Mouse (Mus musculus) midbrain, embryonic 14.5 days (tissue): ENCODE data around the gene Mxra7. TPM values are rescaled to one million over a fixed set of nuclear protein-coding genes. Genes with fewer than 3 reads are reported as not detected.

Experiments
- ATAC-seq: fragments of 200-750 bp; cut with Nextera tagmentation; 2 replicates; pipeline ENCODE4 v1.8.0; 2017; ENCODE audit warnings: moderate number of reproducible peaks, moderate library complexity; ENCODE audit not compliant: low FRiP score, low TSS enrichment
- DNase-seq: peaks from one replicate; pipeline ENCODE4 v3.0.0-alpha.2; 2015
- H3K27ac ChIP-seq: fragments of 300-500 bp; sonication (generic); replicated peaks from 2 replicates; pipeline ENCODE4 v1.5.1; 2014; ENCODE audit warnings: mild to moderate bottlenecking, low read depth, low read length, moderate library complexity
- H3K27me3 ChIP-seq: fragments of 300-500 bp; sonication (generic); 2 replicates; pipeline ENCODE4 v1.6.1; 2014; ENCODE audit warnings: low read length, control low read depth, mixed read lengths; ENCODE audit not compliant: control insufficient read depth, insufficient read depth
- H3K36me3 ChIP-seq: fragments of 300-500 bp; sonication (generic); 2 replicates; pipeline ENCODE4 v1.6.1; 2014; ENCODE audit warnings: low read length, control low read depth; ENCODE audit not compliant: control insufficient read depth, insufficient read depth
- H3K4me1 ChIP-seq: fragments of 300-500 bp; sonication (generic); 2 replicates; pipeline ENCODE4 v1.6.1; 2014; ENCODE audit warnings: mild to moderate bottlenecking, antibody characterized with exemption, low read length, control low read depth; ENCODE audit not compliant: control insufficient read depth, insufficient read depth
- H3K4me2 ChIP-seq: fragments of 300-500 bp; sonication (generic); 2 replicates; pipeline ENCODE4 v1.6.1; 2014; ENCODE audit warnings: mild to moderate bottlenecking, low read length, moderate library complexity
- H3K4me3 ChIP-seq: fragments of 300-500 bp; sonication (generic); replicated peaks from 2 replicates; pipeline ENCODE4 v1.5.1; 2014; ENCODE audit warnings: low read depth, low read length
- H3K9ac ChIP-seq: fragments of 300-500 bp; sonication (generic); replicated peaks from 2 replicates; pipeline ENCODE4 v1.6.1; 2014; ENCODE audit warnings: mild to moderate bottlenecking, low read length, moderate library complexity
- H3K9me3 ChIP-seq: fragments of 300-500 bp; sonication (generic); 2 replicates; pipeline ENCODE4 v1.6.1; 2016; ENCODE audit warnings: low read length, control low read depth, mixed read lengths; ENCODE audit not compliant: control insufficient read depth
- WGBS: fragments of 180-500 bp; shearing (Covaris S2); extraction: QIAGEN DNeasy Blood & Tissue Kit; methylation state at CpG from one replicate; pipeline ENCODE4 v1.1.7; 2014; 5-methylcytosine and 5-hydroxymethylcytosine counted together
- polyA plus RNA-seq: library from polyadenylated mRNA; unstranded; fragments of >200 nt; fragmentation: Nextera tagmentation; extraction: Ambion mirVana; gene quantifications from 2 replicates; pipeline ENCODE4 v1.2.1, GENCODE M21; 2014

The Mxra7 gene
- polyA plus RNA-seq, 1 experiment from 2014 or later: 20.7 TPM

DNA sequence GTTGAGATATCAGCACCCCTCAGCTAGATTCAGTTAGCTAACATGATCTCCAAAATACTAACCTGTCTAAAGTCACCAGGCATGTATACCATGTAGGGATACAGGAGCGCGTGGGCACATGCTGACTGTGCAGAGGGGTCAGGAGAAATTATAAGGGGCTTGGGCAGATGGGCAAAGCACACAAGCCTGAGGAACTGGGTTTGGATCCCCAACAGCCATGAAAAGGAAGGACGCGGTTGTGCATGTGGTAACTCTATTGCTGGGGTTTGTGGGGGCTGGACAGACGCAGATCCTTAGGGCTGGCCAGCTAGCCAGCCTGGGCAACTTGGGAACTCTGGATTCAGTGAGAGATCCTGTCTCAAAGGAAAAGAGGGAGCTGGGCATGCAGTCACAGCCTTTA is 10.3 kb downstream of the Mxra7 start:
- DNase-seq: no peak
- no peaks in the 10 kb centered on the region for H3K27me3 ChIP-seq
- ATAC-seq: no peak

GRCm38 (mm10) chr11:116816769-116817168 is 11.1 kb downstream of the Mxra7 start:
- 92% methylated on average over 5 of the region's 5 CpGs for WGBS
- no peaks in the 10 kb centered on the region for H3K9me3 ChIP-seq
- no peak overlapping the region for H3K9ac ChIP-seq
- peaks cover 40% of the 10 kb centered on the region for H3K4me1 ChIP-seq
- ATAC-seq: no peak
- H3K36me3 ChIP-seq: no peaks in the 10 kb centered on the region
- DNase-seq: no peak
- no peak overlapping the region for H3K4me3 ChIP-seq
- no peak overlapping the region for H3K4me2 ChIP-seq
- no peak overlapping the region for H3K27ac ChIP-seq
- H3K27me3 ChIP-seq: no peaks in the 10 kb centered on the region

More for the DNA sequence above, 10.3 kb downstream of the Mxra7 start:
- Histone ChIP-seq H3K4me1 (peaks cover 39% of the 10 kb centered on the region), H3K4me2 (no peak overlapping the region), H3K36me3 (no peaks in the 10 kb centered on the region), H3K4me3 (no peak overlapping the region), H3K9ac (no peak overlapping the region), H3K27ac (no peak overlapping the region), H3K9me3 (no peaks in the 10 kb centered on the region)
- 98% methylated on average over 5 of the region's 5 CpGs for WGBS

DNA sequence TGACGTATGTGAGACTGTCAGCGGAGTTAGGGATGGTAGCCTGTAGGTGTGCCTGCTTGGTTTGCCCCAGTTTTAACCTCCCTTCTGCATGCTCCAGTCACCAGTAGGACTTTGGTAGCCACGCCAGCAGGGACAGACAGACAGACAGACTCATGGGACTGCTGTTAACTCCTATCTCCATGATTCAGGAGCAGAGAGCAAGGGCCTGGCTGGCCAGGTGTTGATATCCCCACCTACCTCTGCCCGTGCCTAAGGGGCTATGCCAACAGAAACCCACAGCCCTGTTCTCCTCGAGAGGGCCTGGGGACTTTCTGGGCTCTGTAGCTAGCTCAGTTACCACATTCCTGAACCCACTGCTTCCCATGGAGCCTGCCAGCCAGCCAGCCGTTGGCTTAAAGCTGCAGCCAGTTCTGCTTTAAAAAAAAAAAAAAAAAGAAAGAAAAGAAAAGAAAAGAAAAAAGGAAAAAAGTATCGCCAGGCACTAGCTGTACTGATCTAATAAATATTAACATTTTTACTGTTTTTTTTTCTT is 12.9 kb downstream of the Mxra7 start:
- Histone ChIP-seq H3K4me1 (peaks cover 55% of the 10 kb centered on the region), H3K36me3 (no peaks in the 10 kb centered on the region), H3K27ac (peak overlapping the region; percentile 99), H3K4me2 (peak overlapping the region; percentile 33), H3K4me3 (no peak overlapping the region), H3K9me3 (no peaks in the 10 kb centered on the region), H3K9ac (peak overlapping the region; percentile 32; the same call in 1 of the 2 replicates), H3K27me3 (no peaks in the 10 kb centered on the region)
- ATAC-seq (no peak), DNase-seq (no peak)
- WGBS: 14% methylated on average over 7 of the region's 7 CpGs

- no peaks in the 10 kb centered on the region for H3K9me3 ChIP-seq
- no peak for ATAC-seq
- H3K9ac ChIP-seq: peak overlapping the region; percentile 32; the same call in 1 of the 2 replicates
- no peaks in the 10 kb centered on the region for H3K36me3 ChIP-seq
- no peak overlapping the region for H3K4me3 ChIP-seq
- WGBS: 1% methylated on average over 20 of the region's 20 CpGs
- H3K4me2 ChIP-seq: peak overlapping the region; percentile 33
- peak; percentile 80 for DNase-seq
- peaks cover 57% of the 10 kb centered on the region for H3K4me1 ChIP-seq
- no peaks in the 10 kb centered on the region for H3K27me3 ChIP-seq
- H3K27ac ChIP-seq: peak overlapping the region; percentile 99
Observed at GRCm38 (mm10) chr11:116814076-116814883, 13.6 kb downstream of the Mxra7 start.

DNA sequence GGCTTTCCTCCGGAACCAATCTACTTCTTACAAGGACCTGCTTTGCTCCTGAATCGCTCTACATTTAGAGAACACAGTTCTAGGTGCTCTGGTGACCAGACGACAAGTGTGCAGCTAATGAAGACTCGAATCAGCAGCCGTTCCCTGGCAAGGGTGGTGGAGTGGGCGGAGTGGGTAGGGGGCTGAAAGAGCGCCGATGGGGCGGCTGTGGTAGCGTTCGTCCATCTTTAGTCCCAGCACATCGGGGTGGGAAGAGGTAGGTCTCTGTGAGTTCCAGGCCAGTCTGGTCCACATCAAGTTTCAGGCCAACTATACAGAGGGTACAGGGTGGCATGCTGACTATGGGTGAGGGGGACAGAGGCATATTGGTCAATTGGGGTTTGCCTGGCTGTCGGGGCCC is 14.2 kb downstream of the Mxra7 start:
- H3K4me2 ChIP-seq: peak overlapping the region; percentile 33
- H3K4me1 ChIP-seq: peaks cover 57% of the 10 kb centered on the region
- no peaks in the 10 kb centered on the region for H3K27me3 ChIP-seq
- ATAC-seq (no peak), DNase-seq (no peak)
- H3K9me3 ChIP-seq: no peaks in the 10 kb centered on the region
- peak overlapping the region; percentile 99 for H3K27ac ChIP-seq
- peak overlapping the region; percentile 32; the same call in 1 of the 2 replicates for H3K9ac ChIP-seq
- 59% methylated on average over 13 of the region's 13 CpGs for WGBS
- H3K36me3 ChIP-seq: no peaks in the 10 kb centered on the region
- H3K4me3 ChIP-seq: no peak overlapping the region

- Histone ChIP-seq H3K27ac (peak overlapping the region; percentile 99), H3K4me3 (no peak overlapping the region), H3K4me2 (peak overlapping the region; percentile 38), H3K27me3 (no peaks in the 10 kb centered on the region), H3K4me1 (peaks cover 57% of the 10 kb centered on the region), H3K9me3 (no peaks in the 10 kb centered on the region), H3K9ac (peak overlapping the region; percentile 36), H3K36me3 (no peaks in the 10 kb centered on the region)
- DNase-seq (peak; percentile 92), ATAC-seq (peak; percentile 53)
- 19% methylated on average over 21 of the region's 21 CpGs for WGBS
Observed at GRCm38 (mm10) chr11:116812793-116813529, 14.9 kb downstream of the Mxra7 start.

GRCm38 (mm10) chr11:116810983-116811901 is 16.6 kb downstream of the Mxra7 start:
- H3K4me3 ChIP-seq: peak overlapping the region; percentile 30
- H3K36me3 ChIP-seq: no peaks in the 10 kb centered on the region
- peak overlapping the region; percentile 72 for H3K4me2 ChIP-seq
- DNase-seq (peak; percentile 95), ATAC-seq (peak; percentile 91)
- no peaks in the 10 kb centered on the region for H3K27me3 ChIP-seq
- H3K27ac ChIP-seq: peak overlapping the region; percentile 99
- no peaks in the 10 kb centered on the region for H3K9me3 ChIP-seq
- WGBS: 2% methylated on average over 31 of the region's 32 CpGs
- peaks cover 57% of the 10 kb centered on the region for H3K4me1 ChIP-seq
- H3K9ac ChIP-seq: peak overlapping the region; percentile 63

DNA sequence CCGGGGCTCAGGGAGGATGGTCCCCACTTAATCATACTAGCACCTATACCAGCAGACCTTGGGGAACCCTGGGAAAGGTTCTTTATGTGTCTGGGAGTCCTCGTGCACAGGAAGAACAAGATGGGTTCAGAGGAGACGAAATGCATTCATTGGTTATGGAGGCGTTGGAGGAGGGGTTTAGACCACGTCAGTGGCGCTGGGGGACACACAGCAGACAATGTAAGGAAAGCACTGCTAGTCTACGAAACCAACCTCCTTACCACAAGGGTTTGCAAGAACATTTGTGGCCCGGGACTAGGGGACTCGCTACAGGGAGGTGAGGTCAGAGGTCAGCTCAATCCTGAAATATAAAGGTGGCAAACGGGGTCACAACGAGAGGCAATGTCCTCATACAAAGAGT is 17.3 kb downstream of the Mxra7 start:
- DNase-seq: peak; percentile 82
- Histone ChIP-seq H3K36me3 (no peaks in the 10 kb centered on the region), H3K27ac (peak overlapping the region; percentile 99), H3K9me3 (no peaks in the 10 kb centered on the region), H3K9ac (peak overlapping the region; percentile 63), H3K4me1 (peaks cover 53% of the 10 kb centered on the region), H3K27me3 (no peaks in the 10 kb centered on the region), H3K4me2 (peak overlapping the region; percentile 72), H3K4me3 (peak overlapping the region; percentile 30)
- no peak for ATAC-seq
- WGBS: 18% methylated on average over 11 of the region's 11 CpGs
